Mouse (Mus musculus): ENCODE measurements around the gene Prdm16. TPM values are rescaled to one million over a fixed set of nuclear protein-coding genes. Genes with fewer than 3 reads are reported as not detected.

The Prdm16 gene
- polyA plus RNA-seq, 1 experiment: not detected

DNA sequence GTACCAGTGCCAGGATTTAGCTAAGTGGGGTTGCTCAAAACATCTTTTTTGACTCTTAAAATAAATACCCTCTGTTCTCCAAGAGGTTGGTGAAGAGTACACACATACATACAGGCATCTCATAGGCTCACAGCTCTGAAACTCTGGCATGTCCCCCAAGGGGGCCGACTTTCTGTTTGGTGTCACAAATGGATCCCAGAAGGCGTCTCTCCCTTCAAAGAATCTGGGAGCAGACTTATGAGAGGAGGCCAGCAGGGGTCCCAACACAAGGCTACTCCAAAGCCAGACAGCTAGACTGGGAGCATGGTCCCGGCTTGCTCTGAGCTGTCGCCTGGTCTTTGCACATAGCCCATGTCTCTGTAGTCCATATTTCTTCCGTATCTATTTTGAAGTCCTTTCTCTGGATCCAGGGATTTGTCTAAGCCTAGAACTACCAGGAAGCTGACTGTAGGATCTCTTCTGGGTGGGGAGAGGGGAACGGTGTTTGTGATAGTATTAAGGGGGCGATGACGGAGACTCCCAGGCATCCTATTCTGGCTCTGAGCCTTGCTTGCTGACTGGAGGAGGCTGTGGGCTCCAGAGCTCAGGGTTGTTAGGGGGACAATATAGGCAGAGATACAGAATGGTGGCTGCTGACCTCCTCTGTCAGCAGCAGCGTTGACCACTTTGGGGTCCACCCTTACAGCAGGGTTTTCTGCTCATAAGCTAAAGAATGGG, 156.0 kb downstream of the Prdm16 start:
- no peaks in the 10 kb centered on the region for H3K27me3 ChIP-seq (ENCODE audit: control insufficient read depth, insufficient read depth, insufficient read length)
- TF ChIP-seq MYOD1 (IDR thresholded peaks at IDR 0.05; ENCODE audit: control insufficient read depth in 1 of 3, insufficient read length in 2 of 3, low read depth in 2 of 3) (no peak), POLR2AphosphoS2 (IDR thresholded peaks at IDR 0.05; ENCODE audit: insufficient read length, low read depth) (no peak), TCF12 (IDR thresholded peaks at IDR 0.05; ENCODE audit: insufficient read depth, poor library complexity, severe bottlenecking) (no peak), MYOG (IDR thresholded peaks at IDR 0.05; ENCODE audit: control insufficient read depth in 1 of 3, insufficient read depth in 1 of 3, insufficient read length in 2 of 3, low read depth in 2 of 3) (no peak), REST (IDR thresholded peaks at IDR 0.05; ENCODE audit: insufficient read depth, insufficient read length) (no peak), POLR2A (IDR thresholded peaks at IDR 0.05; ENCODE audit: insufficient read length, low read depth) (no peak), TCF3 (IDR thresholded peaks at IDR 0.05; ENCODE audit: insufficient read length, low read depth) (no peak), MAX (IDR thresholded peaks at IDR 0.05; ENCODE audit: low read depth) (no peak)
- H3ac ChIP-seq (ENCODE audit: control insufficient read depth, insufficient read length): no peak overlapping the region
- H3K79me2 ChIP-seq (ENCODE audit: control insufficient read depth, insufficient read depth): no peaks in the 10 kb centered on the region
- no peak overlapping the region for H3K4me3 ChIP-seq
- H3K36me3 ChIP-seq (ENCODE audit: control insufficient read depth, insufficient read depth): no peaks in the 10 kb centered on the region
- no peak overlapping the region for H3K4me2 ChIP-seq (ENCODE audit: low read depth)

DNA sequence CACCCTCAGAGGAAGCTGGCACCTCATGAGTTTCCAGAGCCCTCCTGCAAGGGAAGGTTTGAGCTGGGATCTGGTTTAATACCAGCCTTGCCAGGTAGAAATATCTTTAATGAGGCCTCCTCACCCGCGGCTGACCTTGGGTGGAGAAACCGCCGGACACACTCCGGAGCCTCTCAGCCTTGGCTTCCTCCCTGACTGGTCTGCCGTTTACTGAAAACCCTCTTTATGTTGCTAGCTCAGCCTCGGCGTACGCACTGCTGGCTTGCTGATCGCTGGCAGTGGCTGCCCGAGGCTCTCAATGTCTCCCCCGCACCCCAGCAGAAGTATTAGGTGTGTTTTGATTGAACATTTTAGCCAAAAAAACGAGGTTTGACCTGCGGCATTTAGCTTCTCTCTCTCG, 156.5 kb downstream of the Prdm16 start:
- Histone ChIP-seq H3K4me3 (no peak overlapping the region), H3K27me3 (ENCODE audit: control insufficient read depth, insufficient read depth, insufficient read length) (no peaks in the 10 kb centered on the region), H3K79me2 (ENCODE audit: control insufficient read depth, insufficient read depth) (no peaks in the 10 kb centered on the region), H3K36me3 (ENCODE audit: control insufficient read depth, insufficient read depth) (no peaks in the 10 kb centered on the region), H3K4me2 (ENCODE audit: low read depth) (no peak overlapping the region), H3ac (ENCODE audit: control insufficient read depth, insufficient read length) (no peak overlapping the region)
- no peak for TF ChIP-seq USF1 (IDR thresholded peaks at IDR 0.05; ENCODE audit: low read depth)
- no peak for TF ChIP-seq E2F4 (IDR thresholded peaks at IDR 0.05; ENCODE audit: insufficient read depth)
- no peak for TF ChIP-seq SRF (IDR thresholded peaks at IDR 0.05; ENCODE audit: control insufficient read depth, insufficient read length, low read depth)
- no peak for TF ChIP-seq MAX (IDR thresholded peaks at IDR 0.05; ENCODE audit: low read depth)
- TF ChIP-seq REST (IDR thresholded peaks at IDR 0.05; ENCODE audit: insufficient read depth, insufficient read length): no peak
- no peak for TF ChIP-seq MYOG (IDR thresholded peaks at IDR 0.05; ENCODE audit: control insufficient read depth in 1 of 3, insufficient read depth in 1 of 3, insufficient read length in 2 of 3, low read depth in 2 of 3)
- no peak for TF ChIP-seq MYOD1 (IDR thresholded peaks at IDR 0.05; ENCODE audit: control insufficient read depth in 1 of 3, insufficient read length in 2 of 3, low read depth in 2 of 3)
- TF ChIP-seq TCF12 (IDR thresholded peaks at IDR 0.05; ENCODE audit: insufficient read depth, poor library complexity, severe bottlenecking): no peak
- TF ChIP-seq POLR2AphosphoS2 (IDR thresholded peaks at IDR 0.05; ENCODE audit: insufficient read length, low read depth): no peak
- no peak for TF ChIP-seq TCF3 (IDR thresholded peaks at IDR 0.05; ENCODE audit: insufficient read length, low read depth)
- no peak for TF ChIP-seq CEBPB (IDR thresholded peaks at IDR 0.05; ENCODE audit: insufficient read depth, poor library complexity, severe bottlenecking)
- TF ChIP-seq POLR2A (IDR thresholded peaks at IDR 0.05; ENCODE audit: insufficient read length, low read depth): no peak

DNA sequence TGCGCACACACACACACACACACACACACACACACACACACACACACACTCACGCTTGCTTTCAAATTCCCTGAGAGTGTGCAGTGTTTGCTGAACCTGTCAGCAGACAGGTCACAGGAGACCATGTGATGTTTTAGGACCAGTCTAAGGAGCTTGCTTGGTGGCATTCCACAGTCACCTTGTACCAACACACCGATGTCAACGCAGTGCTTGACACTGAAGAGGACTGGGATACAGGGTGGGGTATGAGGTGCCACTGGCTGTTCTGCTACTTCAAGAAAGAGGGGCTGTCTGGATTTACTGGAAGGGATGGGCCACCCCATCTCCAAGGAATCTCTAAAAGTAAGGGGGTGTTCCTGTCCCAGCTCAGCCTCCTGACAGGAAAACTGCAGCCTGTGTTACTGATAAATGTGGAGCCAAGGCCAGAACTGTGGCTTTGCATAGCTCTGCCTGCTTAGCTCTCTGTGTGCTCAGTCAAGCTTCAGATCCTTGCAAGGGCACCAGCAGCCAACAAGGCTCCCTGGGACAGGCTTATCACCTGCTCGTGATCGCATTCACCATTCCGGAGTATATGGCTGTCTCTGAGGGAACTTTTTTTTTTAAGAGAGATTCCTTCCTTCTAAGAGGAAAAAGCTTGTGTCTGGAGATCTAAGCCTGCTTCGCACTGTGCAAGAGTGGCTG, 157.6 kb downstream of the Prdm16 start:
- no peak overlapping the region for H3K4me2 ChIP-seq (ENCODE audit: low read depth)
- no peak overlapping the region for H3K4me3 ChIP-seq
- H3K36me3 ChIP-seq (ENCODE audit: control insufficient read depth, insufficient read depth): no peaks in the 10 kb centered on the region
- no peaks in the 10 kb centered on the region for H3K79me2 ChIP-seq (ENCODE audit: control insufficient read depth, insufficient read depth)
- H3K27me3 ChIP-seq (ENCODE audit: control insufficient read depth, insufficient read depth, insufficient read length): no peaks in the 10 kb centered on the region
- H3ac ChIP-seq (ENCODE audit: control insufficient read depth, insufficient read length): no peak overlapping the region
- no peak for TF ChIP-seq MAX (IDR thresholded peaks at IDR 0.05; ENCODE audit: low read depth)
- TF ChIP-seq TCF3 (IDR thresholded peaks at IDR 0.05; ENCODE audit: insufficient read length, low read depth): no peak
- no peak for TF ChIP-seq CEBPB (IDR thresholded peaks at IDR 0.05; ENCODE audit: insufficient read depth, poor library complexity, severe bottlenecking)
- no peak for TF ChIP-seq USF1 (IDR thresholded peaks at IDR 0.05; ENCODE audit: low read depth)
- no peak for TF ChIP-seq TCF12 (IDR thresholded peaks at IDR 0.05; ENCODE audit: insufficient read depth, poor library complexity, severe bottlenecking)
- TF ChIP-seq REST (IDR thresholded peaks at IDR 0.05; ENCODE audit: insufficient read depth, insufficient read length): no peak
- TF ChIP-seq E2F4 (IDR thresholded peaks at IDR 0.05; ENCODE audit: insufficient read depth): no peak
- TF ChIP-seq MYOD1 (IDR thresholded peaks at IDR 0.05; ENCODE audit: control insufficient read depth in 1 of 3, insufficient read length in 2 of 3, low read depth in 2 of 3): no peak
- no peak for TF ChIP-seq POLR2A (IDR thresholded peaks at IDR 0.05; ENCODE audit: insufficient read length, low read depth)
- no peak for TF ChIP-seq POLR2AphosphoS2 (IDR thresholded peaks at IDR 0.05; ENCODE audit: insufficient read length, low read depth)

DNA sequence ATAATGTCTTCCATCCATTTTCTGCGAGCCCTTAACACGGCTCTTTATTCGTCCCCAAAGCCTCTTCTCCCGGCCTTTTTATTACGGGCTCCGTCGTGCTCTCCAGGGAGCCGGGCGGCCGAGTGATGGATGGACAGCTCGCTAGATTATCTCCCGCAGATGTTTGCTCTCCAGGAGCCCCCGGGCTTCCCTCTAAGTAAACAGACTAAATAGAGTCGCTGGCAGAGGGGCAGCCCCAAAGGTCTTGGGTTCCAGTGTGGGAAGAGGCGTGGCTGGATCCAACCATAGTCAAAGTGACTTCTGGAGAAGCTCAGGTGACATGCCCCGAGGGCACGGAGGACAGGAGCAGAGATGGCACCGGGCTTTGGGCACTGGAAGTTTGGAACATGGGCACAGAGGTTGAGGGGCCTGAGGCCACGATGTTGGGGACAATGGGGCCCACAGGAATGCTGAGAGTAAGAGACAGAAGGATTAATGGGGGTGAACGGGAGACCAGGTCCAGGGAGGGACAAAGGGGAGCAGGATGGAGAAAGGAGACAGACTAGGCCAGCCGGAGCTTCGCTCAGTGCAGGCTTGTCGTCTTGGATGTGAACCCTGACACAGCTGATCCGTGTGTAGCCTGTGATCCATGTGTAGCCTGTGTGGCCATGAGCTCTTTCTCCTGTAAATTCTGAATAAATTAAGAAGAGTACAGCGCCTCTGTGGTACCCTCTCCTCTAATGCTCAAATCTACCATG, 162.9 kb downstream of the Prdm16 start:
- H3K36me3 ChIP-seq (ENCODE audit: control insufficient read depth, insufficient read depth): no peaks in the 10 kb centered on the region
- no peak overlapping the region for H3ac ChIP-seq (ENCODE audit: control insufficient read depth, insufficient read length)
- H3K4me3 ChIP-seq: no peak overlapping the region
- TF ChIP-seq POLR2AphosphoS2 (IDR thresholded peaks at IDR 0.05; ENCODE audit: insufficient read length, low read depth) (no peak), USF1 (IDR thresholded peaks at IDR 0.05; ENCODE audit: low read depth) (no peak), MYOD1 (IDR thresholded peaks at IDR 0.05; ENCODE audit: control insufficient read depth in 1 of 3, insufficient read length in 2 of 3, low read depth in 2 of 3) (no peak), SRF (IDR thresholded peaks at IDR 0.05; ENCODE audit: control insufficient read depth, insufficient read length, low read depth) (no peak), MAX (IDR thresholded peaks at IDR 0.05; ENCODE audit: low read depth) (no peak), REST (IDR thresholded peaks at IDR 0.05; ENCODE audit: insufficient read depth, insufficient read length) (no peak), MYOG (IDR thresholded peaks at IDR 0.05; ENCODE audit: control insufficient read depth in 1 of 3, insufficient read depth in 1 of 3, insufficient read length in 2 of 3, low read depth in 2 of 3) (no peak), E2F4 (IDR thresholded peaks at IDR 0.05; ENCODE audit: insufficient read depth) (no peak), POLR2A (IDR thresholded peaks at IDR 0.05; ENCODE audit: insufficient read length, low read depth) (no peak), CEBPB (IDR thresholded peaks at IDR 0.05; ENCODE audit: insufficient read depth, poor library complexity, severe bottlenecking) (no peak), TCF12 (IDR thresholded peaks at IDR 0.05; ENCODE audit: insufficient read depth, poor library complexity, severe bottlenecking) (no peak), TCF3 (IDR thresholded peaks at IDR 0.05; ENCODE audit: insufficient read length, low read depth) (no peak)
- no peak overlapping the region for H3K4me2 ChIP-seq (ENCODE audit: low read depth)
- H3K79me2 ChIP-seq (ENCODE audit: control insufficient read depth, insufficient read depth): no peaks in the 10 kb centered on the region
- H3K27me3 ChIP-seq (ENCODE audit: control insufficient read depth, insufficient read depth, insufficient read length): no peaks in the 10 kb centered on the region

Data from myocyte (in vitro differentiated cells).